Comparison of ENCODE assay signal across 9 mouse cellular contexts in the genomic region with DNA sequence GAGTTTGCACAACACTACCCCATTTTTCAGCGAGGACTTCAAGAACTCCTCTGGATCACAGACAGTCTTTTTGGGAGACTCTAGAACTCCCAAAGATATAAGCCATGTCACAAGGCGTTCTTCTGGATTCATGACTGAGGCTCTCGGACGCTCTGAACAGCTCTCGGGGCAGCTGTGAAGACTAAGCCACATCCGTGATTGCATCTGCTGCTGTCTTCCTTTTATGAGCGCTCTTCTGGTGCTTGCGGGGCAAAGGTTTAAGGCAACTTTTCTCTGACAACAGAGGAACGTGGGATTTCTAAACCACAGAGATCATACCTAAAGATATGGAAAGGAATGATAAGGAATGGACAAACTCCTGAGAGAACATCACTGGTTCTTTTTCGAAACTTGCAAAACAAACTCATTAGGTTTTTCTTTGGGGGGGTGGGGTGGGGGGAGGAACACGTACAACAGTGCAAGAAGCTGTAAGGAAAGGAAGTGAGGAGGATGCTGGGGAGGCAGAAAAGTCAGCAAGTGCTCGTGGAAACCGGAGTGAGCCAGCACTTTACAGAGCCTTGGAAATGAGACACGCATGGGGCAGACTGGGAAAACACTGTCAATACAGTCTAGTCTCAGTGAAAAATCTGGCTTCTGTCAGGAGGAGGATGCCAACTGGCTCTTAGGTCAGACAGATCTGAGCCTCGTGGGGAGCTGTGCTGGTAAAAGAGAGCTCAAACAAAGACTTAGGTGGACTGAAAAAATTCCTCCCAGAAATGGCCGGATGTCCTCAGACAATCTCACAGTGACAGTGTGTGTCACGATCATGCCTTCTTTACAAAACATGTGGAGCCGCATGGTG. TPM values are rescaled to one million over a fixed set of nuclear protein-coding genes. Genes with fewer than 3 reads are reported as not detected.
DNase-seq lines count a peak whose midpoint lies in the region; ATAC-seq and TF ChIP-seq lines count a peak whose summit lies in the region.
"Had no signal": no experiment of that assay in that cellular context is flagged by ENCODE, and none has a peak within 500 bp of the region (broad histone marks: within the 10 kb centered on the region; RNA-seq: fewer than 3 reads in every experiment).

A gene (minus strand): TSS at position 359 of the 841 bp plus-strand sequence.

- H3K9me3 ChIP-seq in embryonic facial prominence, embryonic 14.5 days (ENCODE audit: control insufficient read depth, low read length) = no peaks in the 10 kb centered on the region
- H3K9me3 ChIP-seq in embryonic facial prominence, embryonic 10.5 days = no peaks in the 10 kb centered on the region
- no peaks in the 10 kb centered on the region for H3K9me3 ChIP-seq in liver, embryonic 11.5 days (ENCODE audit: control insufficient read depth, low read length)
- no peaks in the 10 kb centered on the region for H3K9me3 ChIP-seq in stomach, postnatal 0 days (ENCODE audit: control insufficient read depth, low read length)
- H3K9me3 ChIP-seq: hindbrain, embryonic 15.5 days had no signal

- H3K27ac ChIP-seq in embryonic facial prominence, embryonic 14.5 days (replicated peaks; ENCODE audit: low read depth, low read length) = no peak within 1 kb of the TSS
- H3K27ac ChIP-seq in embryonic facial prominence, embryonic 10.5 days (replicated peaks) = no peak within 1 kb of the TSS
- H3K27ac ChIP-seq in liver, embryonic 11.5 days (ENCODE audit: low read depth, low read length) = no peak within 1 kb of the TSS
- no peak within 1 kb of the TSS for H3K27ac ChIP-seq in stomach, postnatal 0 days (replicated peaks)
- H3K27ac ChIP-seq: hindbrain, embryonic 15.5 days had no signal

- no peak for TF ChIP-seq CTCF in stomach, postnatal 0 days (IDR thresholded peaks at IDR 0.05; ENCODE audit: low read depth)

- peak within 1 kb of the TSS; percentile 15; the same call in 1 of the 2 replicates for H3K4me2 ChIP-seq in embryonic facial prominence, embryonic 14.5 days (ENCODE audit: low read depth, low read length)
- peak within 1 kb of the TSS; percentile 14; the same call in 1 of the 2 replicates for H3K4me2 ChIP-seq in liver, embryonic 11.5 days
- H3K4me2 ChIP-seq in stomach, postnatal 0 days (replicated peaks; ENCODE audit: low read depth) = peak within 1 kb of the TSS; percentile 17; the same call in 1 of the 2 replicates
- H3K4me2 ChIP-seq: hindbrain, embryonic 15.5 days had no signal

- peak; percentile 16 for DNase-seq in embryonic facial prominence, embryonic 14.5 days (ENCODE audit: low spot score)
- DNase-seq in embryonic facial prominence, embryonic 10.5 days (ENCODE audit: low spot score) = no peak
- peak; percentile 27 to 40 for DNase-seq in spleen, postnatal 36 days (ENCODE audit: low spot score in 2 of 2)
- no peak for DNase-seq in spleen, postnatal 14 days (ENCODE audit: low spot score in 2 of 2)
- DNase-seq in heart, adult 8-10 months (ENCODE audit: low spot score) = peak; percentile 24
- no peak for DNase-seq in liver, embryonic 11.5 days (ENCODE audit: low spot score)
- no peak for DNase-seq in stomach, postnatal 0 days (ENCODE audit: low spot score)
- no peak for DNase-seq in right cerebral cortex, postnatal 25 days

- H3K36me3 ChIP-seq in embryonic facial prominence, embryonic 14.5 days (ENCODE audit: control insufficient read depth, insufficient read depth, low read length) = no peaks in the 10 kb centered on the region
- no peaks in the 10 kb centered on the region for H3K36me3 ChIP-seq in embryonic facial prominence, embryonic 10.5 days (replicated peaks)
- no peaks in the 10 kb centered on the region for H3K36me3 ChIP-seq in liver, embryonic 11.5 days (ENCODE audit: control insufficient read depth, insufficient read depth, low read length)
- H3K36me3 ChIP-seq in stomach, postnatal 0 days (ENCODE audit: control insufficient read depth, insufficient read depth, low read length) = no peaks in the 10 kb centered on the region
- H3K36me3 ChIP-seq: hindbrain, embryonic 15.5 days had no signal

- no peak within 1 kb of the TSS for H3K4me3 ChIP-seq in embryonic facial prominence, embryonic 14.5 days (ENCODE audit: low read depth, low read length)
- H3K4me3 ChIP-seq in embryonic facial prominence, embryonic 10.5 days = no peak within 1 kb of the TSS
- H3K4me3 ChIP-seq in liver, embryonic 11.5 days (ENCODE audit: low read depth, low read length) = no peak within 1 kb of the TSS
- H3K4me3 ChIP-seq in stomach, postnatal 0 days (ENCODE audit: low read depth, low read length) = no peak within 1 kb of the TSS
- H3K4me3 ChIP-seq: hindbrain, embryonic 15.5 days had no signal

- H3K4me1 ChIP-seq in embryonic facial prominence, embryonic 14.5 days (ENCODE audit: control insufficient read depth, insufficient read depth, low read length) = no peaks in the 10 kb centered on the region
- H3K4me1 ChIP-seq in embryonic facial prominence, embryonic 10.5 days = no peaks in the 10 kb centered on the region
- H3K4me1 ChIP-seq in liver, embryonic 11.5 days (replicated peaks; ENCODE audit: control insufficient read depth, insufficient read depth, low read length) = no peaks in the 10 kb centered on the region
- no peaks in the 10 kb centered on the region for H3K4me1 ChIP-seq in stomach, postnatal 0 days (replicated peaks; ENCODE audit: control insufficient read depth, insufficient read depth)
- H3K4me1 ChIP-seq: hindbrain, embryonic 15.5 days had no signal

- 54% methylated on average over 18 of the region's 18 CpGs for WGBS in embryonic facial prominence, embryonic 14.5 days
- 64% methylated on average over 18 of the region's 18 CpGs for WGBS in embryonic facial prominence, embryonic 10.5 days
- WGBS in liver, embryonic 11.5 days = 45% methylated on average over 18 of the region's 18 CpGs
- WGBS in stomach, postnatal 0 days = 46% methylated on average over 18 of the region's 18 CpGs

- H3K9ac ChIP-seq in embryonic facial prominence, embryonic 14.5 days (ENCODE audit: low read depth, low read length) = no peak within 1 kb of the TSS
- H3K9ac ChIP-seq in liver, embryonic 11.5 days (ENCODE audit: low read depth, low read length) = no peak within 1 kb of the TSS
- H3K9ac ChIP-seq in stomach, postnatal 0 days (ENCODE audit: low read length) = no peak within 1 kb of the TSS
- H3K9ac ChIP-seq: hindbrain, embryonic 15.5 days had no signal

- ATAC-seq in embryonic facial prominence, embryonic 14.5 days (ENCODE audit: low read depth) = no peak
- no peak for ATAC-seq in liver, embryonic 11.5 days (replicated peaks; ENCODE audit: low FRiP score)
- no peak for ATAC-seq in stomach, postnatal 0 days (ENCODE audit: low FRiP score, low TSS enrichment)

- H3K27me3 ChIP-seq in embryonic facial prominence, embryonic 14.5 days (replicated peaks; ENCODE audit: control insufficient read depth, insufficient read depth, low read length) = no peaks in the 10 kb centered on the region
- no peaks in the 10 kb centered on the region for H3K27me3 ChIP-seq in embryonic facial prominence, embryonic 10.5 days (replicated peaks; ENCODE audit: low read depth, poor library complexity, severe bottlenecking)
- H3K27me3 ChIP-seq in liver, embryonic 11.5 days (replicated peaks; ENCODE audit: control insufficient read depth, insufficient read depth, low read length) = no peaks in the 10 kb centered on the region
- H3K27me3 ChIP-seq in stomach, postnatal 0 days (ENCODE audit: control insufficient read depth, insufficient read depth, low read length) = no peaks in the 10 kb centered on the region
- H3K27me3 ChIP-seq: hindbrain, embryonic 15.5 days had no signal

- TF ChIP-seq EP300 in stomach, postnatal 0 days (optimal IDR thresholded peaks at IDR 0.05) = no peak

RNA-seq across cellular contexts. Expression of the gene that starts here (rescaled TPM):
- 24.9 and 25.7 TPM in 2 replicates for polyA plus RNA-seq in embryonic facial prominence, embryonic 14.5 days (2014; fragmentation: Nextera tagmentation; extraction: Ambion mirVana)
- polyA plus RNA-seq in embryonic facial prominence, embryonic 10.5 days (2016; fragmentation: Nextera tagmentation; extraction: Ambion mirVana) = 3.4 and 3.5 TPM in 2 replicates
- 10 to 100 TPM; 60.5 to 71.3 (median 67.7) TPM for total RNA-seq in heart, adult 8-10 months (2022)
- polyA plus RNA-seq in liver, embryonic 11.5 days (2014; fragmentation: Nextera tagmentation; extraction: Ambion mirVana) = 6.9 and 8.4 TPM in 2 replicates
- 3.6 and 4.1 TPM in 2 replicates for polyA plus RNA-seq in stomach, postnatal 0 days (2015; fragmentation: Nextera tagmentation; extraction: Ambion mirVana)

Comparison
In these comparisons a context has a peak if more than half of its experiments do, and no peak if none do; other contexts are left out.
1. DNase-seq: peak in embryonic facial prominence, embryonic 14.5 days (single experiment), spleen, postnatal 36 days (2 of 2) and heart, adult 8-10 months (single experiment); none in embryonic facial prominence, embryonic 10.5 days (single experiment), spleen, postnatal 14 days (0 of 2), liver, embryonic 11.5 days (single experiment), stomach, postnatal 0 days (single experiment) and right cerebral cortex, postnatal 25 days (single experiment).
2. Peak in every context shown above with its lines, with median percentiles within 50 percentile points of each other: H3K4me2 ChIP-seq.